Mouse (Mus musculus): ENCODE data around the gene Upf3b. TPM values are rescaled to one million over a fixed set of nuclear protein-coding genes. Genes with fewer than 3 reads are reported as not detected.

Upf3b gene
- polyA plus RNA-seq (2017; shearing (Covaris generic)), result 26.0 TPM

GRCm38 (mm10) chrX:37110193-37110880, at the start of gene Upf3b:
Gene Upf3b, minus strand, starts transcription at chrX:37110322.

GRCm38 (mm10) chrX:37126671-37127358, 16.7 kb upstream of the Upf3b start, which contains the start of gene Nkap:
Gene Nkap, plus strand, starts transcription at chrX:37126795.

GRCm38 (mm10) chrX:37084927-37085660, 25.0 kb downstream of the Upf3b start, which contains the start of gene Rpl39:
Gene Rpl39, minus strand, starts transcription at chrX:37085402.

GRCm38 (mm10) chrX:37048066-37048889, 61.8 kb downstream of the Upf3b start, which contains the start of gene Sowahd:
Gene Sowahd, plus strand, starts transcription at chrX:37048845.

Other genes with a start within 250 kb of the Upf3b start
- 128 TPM for gene Ube2a, start 236.4 kb downstream of the Upf3b start, polyA plus RNA-seq (2017; shearing (Covaris generic))
- 26.2 TPM for gene C330007P06Rik, start 236.2 kb downstream of the Upf3b start, polyA plus RNA-seq (2017; shearing (Covaris generic))
- 1.5 TPM for gene Nkrf, start 207.4 kb downstream of the Upf3b start, polyA plus RNA-seq (2017; shearing (Covaris generic))
- gene Sept6, start 118.5 kb downstream of the Upf3b start, polyA plus RNA-seq (2017; shearing (Covaris generic)), result 163 TPM
- not detected for gene Sowahd, start 61.5 kb downstream of the Upf3b start, polyA plus RNA-seq (2017; shearing (Covaris generic))
- gene Rpl39, start 24.9 kb downstream of the Upf3b start, polyA plus RNA-seq (2017; shearing (Covaris generic)), result 621 TPM
- 24.4 TPM for gene Nkap, start 16.5 kb upstream of the Upf3b start, polyA plus RNA-seq (2017; shearing (Covaris generic))
- 0.15 TPM for gene Akap14, start 58.5 kb upstream of the Upf3b start, polyA plus RNA-seq (2017; shearing (Covaris generic))
- gene Ndufa1, start 80.8 kb upstream of the Upf3b start, polyA plus RNA-seq (2017; shearing (Covaris generic)), result 270 TPM
- 12.8 TPM for gene Rnf113a1, start 80.9 kb upstream of the Upf3b start, polyA plus RNA-seq (2017; shearing (Covaris generic))
- gene Gm9, start 100.7 kb upstream of the Upf3b start, polyA plus RNA-seq (2017; shearing (Covaris generic)), result not detected
- not detected for gene Rhox1, start 111.9 kb upstream of the Upf3b start, polyA plus RNA-seq (2017; shearing (Covaris generic))
- gene Rhox2a, start 134.7 kb upstream of the Upf3b start, polyA plus RNA-seq (2017; shearing (Covaris generic)), result not detected
- not detected for gene Rhox3a, start 139.6 kb upstream of the Upf3b start, polyA plus RNA-seq (2017; shearing (Covaris generic))
- not detected for gene Rhox4a, start 155.0 kb upstream of the Upf3b start, polyA plus RNA-seq (2017; shearing (Covaris generic))